Mouse (Mus musculus): ENCODE results near the gene Eps15l1. TPM values are rescaled to one million over a fixed set of nuclear protein-coding genes. Genes with fewer than 3 reads are reported as not detected.

The Eps15l1 gene
- polyA plus RNA-seq (2012; ENCODE audit: insufficient read depth, insufficient read length, missing spikeins) = 64.0 and 65.1 TPM in 2 replicates

GRCm38 (mm10) chr8:72421362-72422335 lies at the start of gene Eps15l1:
Gene Eps15l1, minus strand, starts transcription at chr8:72421460.
- peaks cover 29% of the 10 kb centered on the region for H3K4me1 ChIP-seq (ENCODE audit: control insufficient read depth, insufficient read depth, low read length)
- TF ChIP-seq CTCF (IDR thresholded peaks at IDR 0.05; ENCODE audit: low read depth, low read length) (no peak), POLR2A (IDR thresholded peaks at IDR 0.05; ENCODE audit: borderline replicate concordance, low read depth, low read length) (peak; percentile 40; the same call in 1 of the 2 replicates)
- peak within 1 kb of the TSS; percentile 54 for H3K27ac ChIP-seq (ENCODE audit: insufficient read depth, low read depth, low read length)
- H3K4me3 ChIP-seq (ENCODE audit: insufficient read depth, low read length) = peak within 1 kb of the TSS; percentile 77

- Histone ChIP-seq H3K4me1 (ENCODE audit: control insufficient read depth, insufficient read depth, low read length) (peaks cover 7% of the 10 kb centered on the region), H3K27ac (ENCODE audit: insufficient read depth, low read depth, low read length) (no peak overlapping the region), H3K4me3 (ENCODE audit: insufficient read depth, low read length) (no peak overlapping the region)
- TF ChIP-seq CTCF (IDR thresholded peaks at IDR 0.05; ENCODE audit: low read depth, low read length) (no peak), POLR2A (IDR thresholded peaks at IDR 0.05; ENCODE audit: borderline replicate concordance, low read depth, low read length) (no peak)
These were observed 49.4 kb upstream of the Eps15l1 start for GRCm38 (mm10) chr8:72470684-72471083.

DNA sequence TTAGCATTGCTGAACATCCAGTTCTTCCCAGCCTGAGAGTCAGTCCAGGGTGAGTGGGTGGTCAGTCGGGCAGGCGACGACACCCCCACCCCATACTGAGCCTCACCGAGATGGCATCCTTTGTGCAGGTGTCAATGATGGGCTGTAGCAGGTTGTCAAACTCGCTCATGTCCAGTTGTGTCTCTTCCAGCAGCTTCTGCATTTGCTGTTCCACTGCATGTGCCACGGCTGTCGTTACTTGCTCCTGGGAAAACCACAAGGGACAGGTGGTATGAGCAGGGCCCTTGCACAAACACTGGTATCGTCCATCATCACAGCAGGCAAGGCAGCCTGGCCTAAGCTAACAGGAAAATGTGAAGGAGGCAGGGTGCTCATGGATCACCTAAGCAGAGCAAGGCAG lies 48.7 kb upstream of the Eps15l1 start:
- TF ChIP-seq POLR2A (IDR thresholded peaks at IDR 0.05; ENCODE audit: borderline replicate concordance, low read depth, low read length) (no peak), CTCF (IDR thresholded peaks at IDR 0.05; ENCODE audit: low read depth, low read length) (no peak)
- H3K4me1 ChIP-seq (ENCODE audit: control insufficient read depth, insufficient read depth, low read length) = peaks cover 7% of the 10 kb centered on the region
- H3K4me3 ChIP-seq (ENCODE audit: insufficient read depth, low read length) = no peak overlapping the region
- no peak overlapping the region for H3K27ac ChIP-seq (ENCODE audit: insufficient read depth, low read depth, low read length)

GRCm38 (mm10) chr8:72469243-72469642 lies 48.0 kb upstream of the Eps15l1 start:
- no peak for TF ChIP-seq POLR2A (IDR thresholded peaks at IDR 0.05; ENCODE audit: borderline replicate concordance, low read depth, low read length)
- no peak for TF ChIP-seq CTCF (IDR thresholded peaks at IDR 0.05; ENCODE audit: low read depth, low read length)
- no peak overlapping the region for H3K4me3 ChIP-seq (ENCODE audit: insufficient read depth, low read length)
- H3K4me1 ChIP-seq (ENCODE audit: control insufficient read depth, insufficient read depth, low read length) = peaks cover 7% of the 10 kb centered on the region
- no peak overlapping the region for H3K27ac ChIP-seq (ENCODE audit: insufficient read depth, low read depth, low read length)

GRCm38 (mm10) chr8:72464211-72464610 lies 43.0 kb upstream of the Eps15l1 start:
- Histone ChIP-seq H3K27ac (ENCODE audit: insufficient read depth, low read depth, low read length) (no peak overlapping the region), H3K4me1 (ENCODE audit: control insufficient read depth, insufficient read depth, low read length) (no peaks in the 10 kb centered on the region), H3K4me3 (ENCODE audit: insufficient read depth, low read length) (no peak overlapping the region)
- TF ChIP-seq POLR2A (IDR thresholded peaks at IDR 0.05; ENCODE audit: borderline replicate concordance, low read depth, low read length) (no peak), CTCF (IDR thresholded peaks at IDR 0.05; ENCODE audit: low read depth, low read length) (no peak)

GRCm38 (mm10) chr8:72459881-72460533 lies 38.7 kb upstream of the Eps15l1 start:
- no peak for TF ChIP-seq POLR2A (IDR thresholded peaks at IDR 0.05; ENCODE audit: borderline replicate concordance, low read depth, low read length)
- no peak for TF ChIP-seq CTCF (IDR thresholded peaks at IDR 0.05; ENCODE audit: low read depth, low read length)
- Histone ChIP-seq H3K4me1 (ENCODE audit: control insufficient read depth, insufficient read depth, low read length) (no peaks in the 10 kb centered on the region), H3K27ac (ENCODE audit: insufficient read depth, low read depth, low read length) (no peak overlapping the region), H3K4me3 (ENCODE audit: insufficient read depth, low read length) (no peak overlapping the region)

GRCm38 (mm10) chr8:72458457-72458856 lies 37.2 kb upstream of the Eps15l1 start:
- Histone ChIP-seq H3K4me3 (ENCODE audit: insufficient read depth, low read length) (no peak overlapping the region), H3K4me1 (ENCODE audit: control insufficient read depth, insufficient read depth, low read length) (no peaks in the 10 kb centered on the region), H3K27ac (ENCODE audit: insufficient read depth, low read depth, low read length) (no peak overlapping the region)
- TF ChIP-seq POLR2A (IDR thresholded peaks at IDR 0.05; ENCODE audit: borderline replicate concordance, low read depth, low read length) = no peak
- no peak for TF ChIP-seq CTCF (IDR thresholded peaks at IDR 0.05; ENCODE audit: low read depth, low read length)

DNA sequence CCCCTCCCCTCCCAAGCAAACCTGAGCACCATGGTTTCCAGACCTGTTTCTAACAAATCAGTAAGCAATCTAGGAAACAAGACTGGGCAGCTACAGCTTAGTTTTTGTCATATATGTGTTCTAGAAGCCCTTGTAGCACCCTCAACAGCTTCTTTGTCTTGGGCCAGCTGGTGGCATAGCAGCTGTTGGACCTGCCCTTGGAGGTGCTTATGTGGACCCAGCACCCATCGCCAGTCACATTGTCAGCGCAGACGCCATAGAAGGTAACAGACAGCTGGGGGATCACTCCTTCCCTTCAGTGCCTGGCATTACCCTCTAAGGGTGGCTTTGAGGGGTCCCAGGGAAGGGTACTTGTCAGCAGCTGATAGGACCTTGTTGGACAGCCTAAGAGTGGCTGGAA lies 36.5 kb upstream of the Eps15l1 start:
- Histone ChIP-seq H3K4me3 (ENCODE audit: insufficient read depth, low read length) (no peak overlapping the region), H3K4me1 (ENCODE audit: control insufficient read depth, insufficient read depth, low read length) (no peaks in the 10 kb centered on the region), H3K27ac (ENCODE audit: insufficient read depth, low read depth, low read length) (no peak overlapping the region)
- TF ChIP-seq POLR2A (IDR thresholded peaks at IDR 0.05; ENCODE audit: borderline replicate concordance, low read depth, low read length) (no peak), CTCF (IDR thresholded peaks at IDR 0.05; ENCODE audit: low read depth, low read length) (no peak)

DNA sequence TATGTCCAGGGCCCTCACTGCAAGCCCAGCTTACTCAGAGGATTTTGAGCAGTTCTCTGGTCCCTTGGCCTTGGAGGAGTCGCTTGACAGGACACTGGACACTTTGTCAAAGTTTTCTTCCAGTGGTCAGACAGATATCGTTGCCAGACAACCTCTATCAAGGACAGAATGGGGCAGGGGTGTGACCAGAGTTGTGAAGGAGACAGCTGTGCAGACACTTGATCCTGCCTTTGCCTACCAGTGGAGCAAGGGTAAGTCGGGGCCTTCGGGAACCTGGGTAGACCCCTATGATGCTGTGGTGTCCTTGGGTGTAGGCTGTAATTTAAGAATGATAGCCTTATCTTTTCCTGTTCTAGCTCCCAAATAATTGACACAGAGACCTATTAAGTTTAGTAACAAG lies 34.1 kb upstream of the Eps15l1 start:
- Histone ChIP-seq H3K4me3 (ENCODE audit: insufficient read depth, low read length) (no peak overlapping the region), H3K27ac (ENCODE audit: insufficient read depth, low read depth, low read length) (no peak overlapping the region), H3K4me1 (ENCODE audit: control insufficient read depth, insufficient read depth, low read length) (no peaks in the 10 kb centered on the region)
- TF ChIP-seq POLR2A (IDR thresholded peaks at IDR 0.05; ENCODE audit: borderline replicate concordance, low read depth, low read length) = no peak
- TF ChIP-seq CTCF (IDR thresholded peaks at IDR 0.05; ENCODE audit: low read depth, low read length) = no peak

- Histone ChIP-seq H3K4me1 (ENCODE audit: control insufficient read depth, insufficient read depth, low read length) (no peaks in the 10 kb centered on the region), H3K4me3 (ENCODE audit: insufficient read depth, low read length) (no peak overlapping the region), H3K27ac (ENCODE audit: insufficient read depth, low read depth, low read length) (no peak overlapping the region)
- TF ChIP-seq CTCF (IDR thresholded peaks at IDR 0.05; ENCODE audit: low read depth, low read length) (no peak), POLR2A (IDR thresholded peaks at IDR 0.05; ENCODE audit: borderline replicate concordance, low read depth, low read length) (no peak)
These were observed 32.6 kb upstream of the Eps15l1 start for GRCm38 (mm10) chr8:72453904-72454303.
